Mouse (Mus musculus) intestine, postnatal 0 days (tissue): Measurements from ENCODE around the gene Eml3. TPM values are rescaled to one million over a fixed set of nuclear protein-coding genes. Genes with fewer than 3 reads are reported as not detected.

ENCODE experiments used
- ATAC-seq: fragments of 200-750 bp; cut with Nextera tagmentation; 2 replicates; pipeline ENCODE4 v1.8.0; 2017; ENCODE audit warnings: mild to moderate bottlenecking, moderate TSS enrichment, moderate library complexity
- H3K27ac ChIP-seq: fragments of 300-500 bp; sonication (generic); 2 replicates; pipeline ENCODE4 v1.5.1; 2014; ENCODE audit warnings: mild to moderate bottlenecking, low read depth, low read length, moderate library complexity
- H3K27me3 ChIP-seq: fragments of 300-500 bp; sonication (generic); replicated peaks from 2 replicates; pipeline ENCODE4 v1.6.1; 2014; ENCODE audit warnings: low read length, mixed read lengths; ENCODE audit not compliant: control insufficient read depth, insufficient read depth
- H3K36me3 ChIP-seq: fragments of 300-500 bp; sonication (generic); 2 replicates; pipeline ENCODE4 v1.6.1; 2014; ENCODE audit warnings: mild to moderate bottlenecking, moderate library complexity; ENCODE audit not compliant: control insufficient read depth, insufficient read depth
- H3K4me1 ChIP-seq: fragments of 300-500 bp; sonication (generic); replicated peaks from 2 replicates; pipeline ENCODE4 v1.6.1; 2014; ENCODE audit warnings: antibody characterized with exemption, low read length, mixed read lengths; ENCODE audit not compliant: control insufficient read depth, insufficient read depth
- H3K4me2 ChIP-seq: fragments of 300-500 bp; sonication (generic); replicated peaks from 2 replicates; pipeline ENCODE4 v1.6.1; 2014; ENCODE audit warnings: low read depth, mild to moderate bottlenecking, moderate library complexity
- H3K4me3 ChIP-seq: fragments of 300-500 bp; sonication (generic); 2 replicates; pipeline ENCODE4 v1.5.1; 2014; ENCODE audit warnings: low read depth, low read length
- H3K9ac ChIP-seq: fragments of 300-500 bp; sonication (generic); 2 replicates; pipeline ENCODE4 v1.6.1; 2014; ENCODE audit warnings: mild to moderate bottlenecking, low read depth, low read length
- H3K9me3 ChIP-seq: fragments of 300-500 bp; sonication (generic); 2 replicates; pipeline ENCODE4 v1.6.1; 2016; ENCODE audit warnings: mixed run types; ENCODE audit not compliant: control insufficient read depth
- CTCF ChIP-seq: sonication (generic); IDR thresholded peaks from 2 replicates; pipeline ENCODE4 v1.5.1; 2016; ENCODE audit warnings: low read depth, mild to moderate bottlenecking, control low read depth, antibody characterized with exemption, moderate library complexity
- WGBS: fragments of 180-500 bp; shearing (Covaris S2); extraction: QIAGEN DNeasy Blood & Tissue Kit; methylation state at CpG from one replicate; pipeline ENCODE4 v1.1.7; 2014; 5-methylcytosine and 5-hydroxymethylcytosine counted together
- polyA plus RNA-seq: library from polyadenylated mRNA; unstranded; fragments of >200 nt; fragmentation: Nextera tagmentation; extraction: Ambion mirVana; gene quantifications from 2 replicates; pipeline ENCODE4 v1.2.1, GENCODE M21; 2015

Eml3 gene
- polyA plus RNA-seq: 12.0 and 13.6 TPM in 2 replicates

DNA sequence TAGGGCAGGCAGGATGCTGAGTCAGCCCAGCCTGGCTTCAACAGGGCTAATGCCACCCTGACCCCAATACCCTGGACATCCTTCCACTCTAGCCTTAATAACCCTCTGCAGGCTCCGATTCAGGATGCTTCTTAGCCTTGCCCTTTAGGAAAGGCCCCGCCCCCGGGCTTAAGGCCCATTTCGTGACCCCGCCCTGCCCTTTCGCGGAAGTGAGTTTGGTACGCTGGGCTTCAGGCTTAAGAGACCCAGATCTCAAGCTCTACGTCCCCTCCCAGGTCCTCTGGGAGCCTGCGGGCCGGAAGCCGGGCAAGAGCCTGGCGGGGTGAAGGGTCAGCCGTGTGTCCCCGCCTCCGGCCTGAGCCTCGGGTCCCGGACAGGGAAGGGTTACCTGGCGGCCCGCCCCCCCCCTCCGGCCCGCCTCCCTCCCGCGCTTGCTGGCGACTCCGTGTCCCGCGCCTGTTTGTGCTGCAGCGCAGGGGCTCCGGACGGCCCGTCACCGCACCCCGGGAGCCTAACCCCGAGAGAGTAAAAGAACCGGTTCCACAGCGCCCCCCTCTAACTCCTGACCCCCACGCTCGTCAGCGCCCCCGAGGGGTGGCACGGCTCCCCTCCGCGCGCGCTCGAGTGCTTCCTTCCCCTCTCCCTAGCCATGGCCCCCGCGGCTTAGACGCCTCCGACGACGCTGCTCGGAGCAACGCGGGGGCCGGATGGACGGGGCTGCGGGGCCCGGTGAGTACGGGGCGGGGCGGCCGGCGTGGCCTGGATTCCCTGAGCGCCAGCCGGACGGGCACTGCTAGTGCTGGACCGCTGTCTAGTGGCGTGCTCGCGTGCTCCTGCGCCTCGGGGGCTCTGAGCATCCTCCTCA lies at the start of gene Eml3, which contains the start of gene Rom1:
TSS of gene Eml3 (plus strand) at position 329 of the 865 bp plus-strand sequence.
TSS of gene Rom1 (minus strand) at position 133 of the 865 bp plus-strand sequence.
- Histone ChIP-seq H3K27me3 (no peaks in the 10 kb centered on the region), H3K9ac (peak within 1 kb of the TSS; percentile 85), H3K4me3 (peak within 1 kb of the TSS; percentile 84), H3K27ac (peak within 1 kb of the TSS; percentile 88), H3K36me3 (peaks cover 37% of the 10 kb centered on the region; the same call in 1 of the 2 replicates), H3K4me1 (no peaks in the 10 kb centered on the region), H3K4me2 (peak within 1 kb of the TSS; percentile 95), H3K9me3 (no peaks in the 10 kb centered on the region)
- TF ChIP-seq CTCF: peak; percentile 70
- 1% methylated on average over 56 of the region's 74 CpGs for WGBS
- ATAC-seq: peak; percentile 73

DNA sequence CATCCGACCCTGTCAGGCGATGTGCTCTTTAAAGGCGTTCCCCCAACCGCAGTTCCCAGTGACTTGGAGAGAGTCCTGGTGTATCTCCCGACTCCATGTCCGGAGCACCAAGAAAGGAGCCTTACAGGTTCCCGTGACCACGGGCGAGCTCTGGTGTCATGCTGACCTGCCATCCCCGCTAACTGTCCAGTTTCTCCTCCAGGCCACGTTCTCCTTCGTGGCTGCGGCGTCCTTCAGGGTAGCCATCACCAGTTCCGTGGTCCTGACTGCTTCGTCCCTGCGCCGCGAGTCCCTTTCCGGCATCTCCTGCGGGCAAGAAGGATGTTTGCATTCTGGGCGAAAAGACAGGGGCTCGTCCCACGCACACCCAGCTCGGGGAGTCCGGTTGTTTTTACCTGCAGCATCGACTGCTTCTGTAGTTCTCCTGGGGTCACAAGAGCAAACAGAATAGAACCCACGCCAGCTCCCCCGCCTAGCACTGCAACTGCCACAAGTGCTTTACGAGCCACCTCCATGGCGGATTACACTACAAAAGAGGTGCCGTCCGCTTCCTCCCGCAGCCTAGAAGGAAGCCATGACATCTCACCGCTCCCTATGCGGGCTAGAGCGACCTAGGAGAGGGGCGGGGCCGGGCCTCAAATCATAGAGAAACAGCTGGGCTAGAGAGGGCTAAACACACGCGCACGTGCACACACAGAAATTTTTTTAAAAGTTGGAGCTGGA lies 48.9 kb upstream of the Eml3 start, which contains the start of gene Uqcc3:
TSS of gene Uqcc3 (minus strand) at position 613 of the 723 bp plus-strand sequence.
- peaks cover 20% of the 10 kb centered on the region for H3K36me3 ChIP-seq
- peak within 1 kb of the TSS; percentile 78 for H3K9ac ChIP-seq
- no peaks in the 10 kb centered on the region for H3K27me3 ChIP-seq
- H3K4me1 ChIP-seq: no peaks in the 10 kb centered on the region
- peak within 1 kb of the TSS; percentile 81 for H3K4me2 ChIP-seq
- peak within 1 kb of the TSS; percentile 61 for H3K4me3 ChIP-seq
- ATAC-seq: peak; percentile 93
- TF ChIP-seq CTCF: no peak
- peak within 1 kb of the TSS; percentile 55 for H3K27ac ChIP-seq
- H3K9me3 ChIP-seq: no peaks in the 10 kb centered on the region
- under 1% methylated on average over 42 of the region's 42 CpGs for WGBS

GRCm38 (mm10) chr19:8881034-8881392 lies 48.3 kb upstream of the Eml3 start:
- Histone ChIP-seq H3K4me2 (peak overlapping the region; percentile 81), H3K9me3 (no peaks in the 10 kb centered on the region), H3K9ac (peak overlapping the region; percentile 78), H3K4me1 (no peaks in the 10 kb centered on the region), H3K36me3 (peaks cover 15% of the 10 kb centered on the region), H3K27me3 (no peaks in the 10 kb centered on the region), H3K4me3 (peak overlapping the region; percentile 61), H3K27ac (no peak overlapping the region)
- peak; percentile 26; the same call in 1 of the 2 replicates for ATAC-seq
- WGBS: 14% methylated on average over 3 of the region's 3 CpGs
- TF ChIP-seq CTCF: no peak

GRCm38 (mm10) chr19:8883616-8884015 lies 45.7 kb upstream of the Eml3 start, which contains the start of the genes Lbhd1 and Gm49403:
Lbhd1 (plus strand) TSS chr19:8883732.
Gm49403 (plus strand) TSS chr19:8883930.
- H3K4me3 ChIP-seq: no peak within 1 kb of the TSS
- TF ChIP-seq CTCF: no peak
- no peak within 1 kb of the TSS for H3K27ac ChIP-seq
- H3K4me1 ChIP-seq: 0 out of 2 replicates have a peak, but pooled peaks cover 3% of the 10 kb centered on the region
- H3K9me3 ChIP-seq: no peaks in the 10 kb centered on the region
- no peak within 1 kb of the TSS for H3K9ac ChIP-seq
- H3K36me3 ChIP-seq: no peaks in the 10 kb centered on the region
- no peak within 1 kb of the TSS for H3K4me2 ChIP-seq
- WGBS: 75% methylated on average over 3 of the region's 3 CpGs
- ATAC-seq: no peak
- H3K27me3 ChIP-seq: no peaks in the 10 kb centered on the region

DNA sequence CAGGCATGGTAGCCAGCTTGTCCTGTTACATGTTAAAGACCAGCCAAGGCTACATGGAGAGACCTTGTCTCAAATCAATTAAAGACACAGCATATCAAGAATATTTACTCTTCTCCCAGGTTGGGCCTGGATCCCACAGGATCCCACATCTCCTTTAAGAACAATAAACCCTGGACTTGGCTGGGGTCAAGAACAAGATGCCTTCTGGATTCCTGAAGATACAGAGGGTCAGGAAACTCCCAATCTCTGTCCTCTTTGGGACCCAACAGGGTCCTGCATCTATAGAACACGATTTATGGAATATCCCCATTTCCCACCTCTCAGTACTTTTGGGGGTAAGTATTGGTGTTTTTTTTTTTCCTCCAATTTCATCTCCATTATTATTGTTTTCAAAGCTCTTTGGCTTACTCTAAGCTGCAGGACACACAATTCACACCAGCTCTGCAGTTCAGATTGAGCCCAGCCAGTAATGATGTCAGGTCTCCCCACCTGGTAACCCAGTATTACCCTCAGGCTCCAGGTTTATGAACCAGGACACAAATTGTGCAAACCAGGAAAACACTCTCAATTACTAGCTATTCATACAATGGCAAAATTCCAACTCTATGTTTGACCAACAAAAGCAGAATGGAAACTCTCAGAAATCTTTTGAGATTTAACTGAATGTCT lies 42.3 kb upstream of the Eml3 start:
- no peak for TF ChIP-seq CTCF
- no peaks in the 10 kb centered on the region for H3K27me3 ChIP-seq
- no peak for ATAC-seq
- no peak overlapping the region for H3K9ac ChIP-seq
- no peak overlapping the region for H3K27ac ChIP-seq
- 52% methylated on average over 1 of the region's 1 CpGs for WGBS
- H3K4me3 ChIP-seq: no peak overlapping the region
- no peaks in the 10 kb centered on the region for H3K9me3 ChIP-seq
- H3K4me1 ChIP-seq: 0 out of 2 replicates have a peak, but pooled peaks cover 3% of the 10 kb centered on the region
- peaks cover 11% of the 10 kb centered on the region for H3K36me3 ChIP-seq
- H3K4me2 ChIP-seq: no peak overlapping the region
